Mouse (Mus musculus) midbrain, postnatal 0 days (tissue): Measurements from ENCODE around the gene Dnajc5g. TPM values are rescaled to one million over a fixed set of nuclear protein-coding genes. Genes with fewer than 3 reads are reported as not detected.

Source experiments
- ATAC-seq: fragments of 200-750 bp; cut with Nextera tagmentation; 2 replicates; pipeline ENCODE4 v1.8.0; 2017; ENCODE audit warnings: moderate number of reproducible peaks, mild to moderate bottlenecking, moderate TSS enrichment, moderate library complexity; ENCODE audit not compliant: low FRiP score
- DNase-seq: peaks from one replicate; pipeline ENCODE4 v3.0.0-alpha.2; 2015; ENCODE audit warnings: low spot score
- H3K27ac ChIP-seq: fragments of 300-500 bp; sonication (generic); 2 replicates; pipeline ENCODE4 v1.5.1; 2014; ENCODE audit warnings: low read depth, mild to moderate bottlenecking, low read length, mixed read lengths
- H3K27me3 ChIP-seq: fragments of 300-500 bp; sonication (generic); 2 replicates; pipeline ENCODE4 v1.6.1; 2014; ENCODE audit warnings: low read length, control low read depth, mixed read lengths; ENCODE audit not compliant: insufficient read depth
- H3K36me3 ChIP-seq: fragments of 300-500 bp; sonication (generic); 2 replicates; pipeline ENCODE4 v1.6.1; 2014; ENCODE audit warnings: low read length, control low read depth, mixed read lengths; ENCODE audit not compliant: insufficient read depth
- H3K4me1 ChIP-seq: fragments of 300-500 bp; sonication (generic); 2 replicates; pipeline ENCODE4 v1.6.1; 2014; ENCODE audit warnings: mild to moderate bottlenecking, control low read depth, antibody characterized with exemption, low read length, mixed read lengths; ENCODE audit not compliant: insufficient read depth
- H3K4me2 ChIP-seq: fragments of 300-500 bp; sonication (generic); 2 replicates; pipeline ENCODE4 v1.6.1; 2014; ENCODE audit warnings: low read depth, mild to moderate bottlenecking, low read length, mixed read lengths; ENCODE audit not compliant: poor library complexity, severe bottlenecking
- H3K4me3 ChIP-seq: fragments of 300-500 bp; sonication (generic); 2 replicates; pipeline ENCODE4 v1.5.1; 2014; ENCODE audit warnings: low read depth, mild to moderate bottlenecking, low read length, moderate library complexity
- H3K9ac ChIP-seq: fragments of 300-500 bp; sonication (generic); replicated peaks from 2 replicates; pipeline ENCODE4 v1.6.1; 2014; ENCODE audit warnings: mild to moderate bottlenecking, low read length, moderate library complexity, mixed read lengths; ENCODE audit not compliant: poor library complexity, severe bottlenecking
- H3K9me3 ChIP-seq: fragments of 300-500 bp; sonication (generic); 2 replicates; pipeline ENCODE4 v1.6.1; 2016; ENCODE audit warnings: low read length, control low read depth
- CTCF ChIP-seq: IDR thresholded peaks from 2 replicates; pipeline ENCODE4 v1.5.1; 2016; ENCODE audit warnings: antibody characterized with exemption, mild to moderate bottlenecking
- WGBS: fragments of 180-500 bp; shearing (Covaris S2); extraction: QIAGEN DNeasy Blood & Tissue Kit; methylation state at CpG from one replicate; pipeline ENCODE4 v1.1.7; 2014; 5-methylcytosine and 5-hydroxymethylcytosine counted together
- polyA plus RNA-seq: library from polyadenylated mRNA; unstranded; fragments of >200 nt; fragmentation: Nextera tagmentation; extraction: Ambion mirVana; gene quantifications from 2 replicates; pipeline ENCODE4 v1.2.1, GENCODE M21; 2015
- total RNA-seq: library from RNA; depleted of rRNA; stranded (reverse); fragments of >200 nt; gene quantifications from 2 replicates; pipeline ENCODE4 v1.2.3, GENCODE M21; 2014; rRNA removed

The Dnajc5g gene
- not detected in 2 replicates for total RNA-seq
- not detected in 2 replicates for polyA plus RNA-seq

GRCm38 (mm10) chr5:31105814-31106335 is at the start of gene Dnajc5g:
Dnajc5g (plus strand) TSS chr5:31106285.
- ATAC-seq (no peak), DNase-seq (no peak)
- Histone ChIP-seq H3K36me3 (no peaks in the 10 kb centered on the region), H3K27ac (no peak within 1 kb of the TSS), H3K27me3 (no peaks in the 10 kb centered on the region), H3K9me3 (no peaks in the 10 kb centered on the region), H3K4me3 (no peak within 1 kb of the TSS), H3K4me1 (no peaks in the 10 kb centered on the region), H3K9ac (no peak within 1 kb of the TSS), H3K4me2 (no peak within 1 kb of the TSS)
- WGBS: 87% methylated on average over 9 of the region's 9 CpGs
- TF ChIP-seq CTCF: no peak

GRCm38 (mm10) chr5:31069810-31070209 is 36.3 kb upstream of the Dnajc5g start:
- Histone ChIP-seq H3K4me1 (no peaks in the 10 kb centered on the region), H3K27me3 (no peaks in the 10 kb centered on the region), H3K9ac (no peak overlapping the region), H3K9me3 (no peaks in the 10 kb centered on the region), H3K36me3 (peaks cover 79% of the 10 kb centered on the region), H3K27ac (no peak overlapping the region), H3K4me3 (no peak overlapping the region), H3K4me2 (no peak overlapping the region)
- WGBS: 99% methylated on average over 3 of the region's 3 CpGs
- no peak for TF ChIP-seq CTCF
- DNase-seq (no peak), ATAC-seq (no peak)

- no peaks in the 10 kb centered on the region for H3K9me3 ChIP-seq
Measured at GRCm38 (mm10) chr5:31071059-31071458, 35.0 kb upstream of the Dnajc5g start.

GRCm38 (mm10) chr5:31071821-31072220 is 34.3 kb upstream of the Dnajc5g start:
- H3K4me3 ChIP-seq: no peak overlapping the region
- no peak for TF ChIP-seq CTCF
- 94% methylated on average over 11 of the region's 11 CpGs for WGBS
- ATAC-seq (no peak), DNase-seq (no peak)
- H3K27me3 ChIP-seq: no peaks in the 10 kb centered on the region
- no peak overlapping the region for H3K4me2 ChIP-seq
- H3K36me3 ChIP-seq: peaks cover 90% of the 10 kb centered on the region
- H3K9me3 ChIP-seq: no peaks in the 10 kb centered on the region
- H3K27ac ChIP-seq: no peak overlapping the region
- H3K4me1 ChIP-seq: no peaks in the 10 kb centered on the region
- no peak overlapping the region for H3K9ac ChIP-seq

More at GRCm38 (mm10) chr5:31071059-31071458, 35.0 kb upstream of the Dnajc5g start:
- no peak overlapping the region for H3K27ac ChIP-seq
- DNase-seq (no peak), ATAC-seq (no peak)
- WGBS: 98% methylated on average over 2 of the region's 2 CpGs
- H3K4me2 ChIP-seq: no peak overlapping the region
- no peak overlapping the region for H3K9ac ChIP-seq
- TF ChIP-seq CTCF: no peak
- no peak overlapping the region for H3K4me3 ChIP-seq
- H3K4me1 ChIP-seq: no peaks in the 10 kb centered on the region
- H3K36me3 ChIP-seq: peaks cover 87% of the 10 kb centered on the region
- H3K27me3 ChIP-seq: no peaks in the 10 kb centered on the region

GRCm38 (mm10) chr5:31073176-31073575 is 32.9 kb upstream of the Dnajc5g start:
- H3K27ac ChIP-seq: no peak overlapping the region
- no peaks in the 10 kb centered on the region for H3K4me1 ChIP-seq
- no peak for DNase-seq
- H3K36me3 ChIP-seq: peaks cover 90% of the 10 kb centered on the region
- H3K27me3 ChIP-seq: no peaks in the 10 kb centered on the region
- 95% methylated on average over 12 of the region's 12 CpGs for WGBS
- ATAC-seq: no peak
- no peak for TF ChIP-seq CTCF
- H3K4me3 ChIP-seq: no peak overlapping the region
- H3K9me3 ChIP-seq: no peaks in the 10 kb centered on the region
- no peak overlapping the region for H3K9ac ChIP-seq
- H3K4me2 ChIP-seq: no peak overlapping the region

- H3K27me3 ChIP-seq: no peaks in the 10 kb centered on the region
- no peak overlapping the region for H3K27ac ChIP-seq
- H3K4me3 ChIP-seq: no peak overlapping the region
- peaks cover 70% of the 10 kb centered on the region for H3K36me3 ChIP-seq
- no peak overlapping the region for H3K4me2 ChIP-seq
- H3K9ac ChIP-seq: no peak overlapping the region
- H3K9me3 ChIP-seq: no peaks in the 10 kb centered on the region
- no peak for ATAC-seq
- 90% methylated on average over 13 of the region's 13 CpGs for WGBS
- DNase-seq: no peak
- TF ChIP-seq CTCF: no peak
- no peaks in the 10 kb centered on the region for H3K4me1 ChIP-seq
Measured at GRCm38 (mm10) chr5:31076346-31076745, 29.7 kb upstream of the Dnajc5g start.
